14 mouse cellular contexts compared by ENCODE assay signal in genomic region chr10:115584656-115585055, GRCm38 (mm10). TPM values are rescaled to one million over a fixed set of nuclear protein-coding genes. Genes with fewer than 3 reads are reported as not detected.
DNase-seq lines count a peak whose midpoint lies in the region; ATAC-seq lines count a peak whose summit lies in the region.
"Had no signal": no experiment of that assay in that cellular context is flagged by ENCODE, and none has a peak within 500 bp of the region (broad histone marks: within the 10 kb centered on the region; RNA-seq: fewer than 3 reads in every experiment).

No protein-coding gene starts in this region.

- ATAC-seq in heart, embryonic 11.5 days (replicated peaks; ENCODE audit: insufficient number of reproducible peaks, low FRiP score, low TSS enrichment), result no peak
- ATAC-seq in embryonic facial prominence, embryonic 13.5 days (ENCODE audit: insufficient number of reproducible peaks, insufficient read depth, low FRiP score, low TSS enrichment, low read depth), result no peak
- no peak for ATAC-seq in liver, embryonic 13.5 days (ENCODE audit: low read depth)
- ATAC-seq: forebrain, embryonic 13.5 days had no signal

- no peaks in the 10 kb centered on the region for H3K36me3 ChIP-seq in heart, embryonic 11.5 days (ENCODE audit: control insufficient read depth, insufficient read depth, low read length)
- no peaks in the 10 kb centered on the region for H3K36me3 ChIP-seq in embryonic facial prominence, embryonic 13.5 days
- no peaks in the 10 kb centered on the region for H3K36me3 ChIP-seq in liver, embryonic 13.5 days

- no peak overlapping the region for H3K9ac ChIP-seq in heart, embryonic 11.5 days (ENCODE audit: low read depth, low read length)
- H3K9ac ChIP-seq in embryonic facial prominence, embryonic 13.5 days, result no peak overlapping the region
- no peak overlapping the region for H3K9ac ChIP-seq in liver, embryonic 13.5 days
- H3K9ac ChIP-seq: forebrain, embryonic 13.5 days had no signal

- peaks cover 32% of the 10 kb centered on the region for H3K27me3 ChIP-seq in heart, embryonic 11.5 days (ENCODE audit: control insufficient read depth, insufficient read depth, low read length)
- H3K27me3 ChIP-seq in embryonic facial prominence, embryonic 13.5 days, result peaks cover 74% of the 10 kb centered on the region
- H3K27me3 ChIP-seq in liver, embryonic 13.5 days, result peaks cover 59% of the 10 kb centered on the region

- peak overlapping the region; percentile 94; the same call in 1 of the 2 replicates for H3K4me2 ChIP-seq in heart, embryonic 11.5 days
- peak overlapping the region; percentile 96 for H3K4me2 ChIP-seq in embryonic facial prominence, embryonic 13.5 days
- H3K4me2 ChIP-seq in liver, embryonic 13.5 days, result 0 out of 2 replicates have a peak overlapping the region, but pooled peaks have one; percentile 59

- H3K27ac ChIP-seq in heart, embryonic 11.5 days (ENCODE audit: low read depth, low read length), result no peak overlapping the region
- no peak overlapping the region for H3K27ac ChIP-seq in embryonic facial prominence, embryonic 13.5 days
- no peak overlapping the region for H3K27ac ChIP-seq in liver, embryonic 13.5 days
- H3K27ac ChIP-seq: forebrain, embryonic 13.5 days had no signal

- H3K4me1 ChIP-seq in heart, embryonic 11.5 days (ENCODE audit: control insufficient read depth, insufficient read depth, low read length), result peaks cover 6% of the 10 kb centered on the region; the same call in 1 of the 2 replicates
- peaks cover 33% of the 10 kb centered on the region for H3K4me1 ChIP-seq in embryonic facial prominence, embryonic 13.5 days
- peaks cover 13% of the 10 kb centered on the region; the same call in 1 of the 2 replicates for H3K4me1 ChIP-seq in liver, embryonic 13.5 days (replicated peaks)

- no peak for DNase-seq in heart, postnatal 10 days
- DNase-seq in ES-CJ7 (ENCODE audit: low read depth, low spot score), result peak; percentile 19
- DNase-seq in liver, embryonic 13.5 days, result no peak
- DNase-seq in frontal cortex, postnatal 25 days (ENCODE audit: low spot score in 2 of 2), result no peak
- DNase-seq in layer of hippocampus, postnatal 25 days (ENCODE audit: extremely low spot score in 1 of 2, low spot score in 1 of 2), result no peak
- no peak for DNase-seq in left cerebral cortex, postnatal 25 days (ENCODE audit: low spot score in 2 of 2)
- DNase-seq: lung, adult 2 months; spleen, adult 18-20 months; thymus, postnatal 4 days had no signal

- intact Hi-C loops in heart, postnatal 10 days (cut with DNase I), result no loop called here
- intact Hi-C loops in left cerebral cortex, postnatal 25 days (cut with DNase I), result no loop called here

- whole genome bisulfite sequencing in heart, embryonic 11.5 days (ENCODE audit: insufficient replicate concordance), result 30% methylated on average over 12 of the region's 14 CpGs
- 21% methylated on average over 12 of the region's 14 CpGs for WGBS in embryonic facial prominence, embryonic 13.5 days
- 20% methylated on average over 13 of the region's 14 CpGs for WGBS in liver, embryonic 13.5 days (ENCODE audit: insufficient replicate concordance)

- no peaks in the 10 kb centered on the region for H3K9me3 ChIP-seq in heart, embryonic 11.5 days (replicated peaks; ENCODE audit: control insufficient read depth, low read length)
- no peaks in the 10 kb centered on the region for H3K9me3 ChIP-seq in embryonic facial prominence, embryonic 13.5 days
- no peaks in the 10 kb centered on the region for H3K9me3 ChIP-seq in liver, embryonic 13.5 days (replicated peaks)
- H3K9me3 ChIP-seq: forebrain, embryonic 13.5 days had no signal

- H3K4me3 ChIP-seq in heart, embryonic 11.5 days (ENCODE audit: low read depth, low read length), result no peak overlapping the region
- H3K4me3 ChIP-seq in embryonic facial prominence, embryonic 13.5 days, result peak overlapping the region; percentile 58; the same call in 1 of the 2 replicates
- no peak overlapping the region for H3K4me3 ChIP-seq in liver, embryonic 13.5 days (replicated peaks)
- H3K4me3 ChIP-seq: forebrain, embryonic 13.5 days had no signal

RNA-seq across cellular contexts. Expression of gene Lgr5, which starts 2.9 kb away (rescaled TPM):
- polyA plus RNA-seq in heart, embryonic 11.5 days (2014; fragmentation: Nextera tagmentation; extraction: Ambion mirVana), result 0.62 and 0.66 TPM in 2 replicates
- under 1 TPM; 0.10 to 0.42 TPM for total RNA-seq in heart, postnatal 10 days (2021)
- polyA plus RNA-seq in embryonic facial prominence, embryonic 13.5 days (2015; fragmentation: Nextera tagmentation; extraction: Ambion mirVana), result 16.0 and 16.8 TPM in 2 replicates
- 2.1 and 2.4 TPM in 2 replicates for polyA plus RNA-seq in liver, embryonic 13.5 days (2015; fragmentation: Nextera tagmentation; extraction: Ambion mirVana)
- total RNA-seq in layer of hippocampus, postnatal 25 days (2021), result 1 to 10 TPM; 1.8 to 2.9 TPM
- total RNA-seq in left cerebral cortex, postnatal 25 days (2021), result 1 to 10 TPM; 2.5 to 4.4 TPM

RNA-seq across cellular contexts. Expression of gene A930009A15Rik, which starts 14.9 kb away (rescaled TPM):
- not detected in 2 replicates for polyA plus RNA-seq in heart, embryonic 11.5 days (2014; fragmentation: Nextera tagmentation; extraction: Ambion mirVana)
- total RNA-seq in heart, postnatal 10 days (2021), result not detected
- not detected in 2 replicates for polyA plus RNA-seq in embryonic facial prominence, embryonic 13.5 days (2015; fragmentation: Nextera tagmentation; extraction: Ambion mirVana)
- polyA plus RNA-seq in liver, embryonic 13.5 days (2015; fragmentation: Nextera tagmentation; extraction: Ambion mirVana), result not detected in 2 replicates
- total RNA-seq in layer of hippocampus, postnatal 25 days (2021), result under 1 TPM; 0.54 to 0.75 TPM
- total RNA-seq in left cerebral cortex, postnatal 25 days (2021), result under 1 TPM; 0.34 to 0.62 TPM
- polyA plus RNA-seq: heart, embryonic 14.5 days; large intestine, adult 2 months; lung, adult 2 months had no signal
